Mouse (Mus musculus): ENCODE results near the gene Akap17b. TPM values are rescaled to one million over a fixed set of nuclear protein-coding genes. Genes with fewer than 3 reads are reported as not detected.
A peak's percentile ranks its signal among the peaks of the same experiment; 100 is the strongest.

Gene Akap17b
- polyA plus RNA-seq, 1 experiment, result 0.32 TPM

DNA sequence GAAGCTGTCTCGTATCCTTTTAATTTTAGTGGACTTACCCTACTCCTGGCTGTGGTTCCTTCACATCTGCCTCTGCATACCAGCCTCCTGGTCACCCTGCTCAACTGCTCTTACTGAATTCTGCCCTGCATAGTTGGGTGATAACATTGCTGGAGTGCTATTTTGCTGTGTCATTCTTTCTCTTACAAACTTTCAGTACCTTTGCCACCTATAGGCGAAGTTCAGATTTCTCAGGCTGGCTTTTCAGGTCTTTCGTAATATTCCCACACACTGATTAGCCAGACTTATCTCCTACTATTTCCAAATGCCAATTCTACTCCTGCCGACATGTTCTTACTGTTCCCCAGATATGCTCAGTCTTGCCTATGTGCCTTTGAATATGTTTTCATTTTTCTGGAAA, 41.2 kb downstream of the Akap17b start:
- Histone ChIP-seq H3K79me2 (ENCODE audit: control insufficient read depth, insufficient read depth) (no peaks in the 10 kb centered on the region), H3K27me3 (ENCODE audit: control insufficient read depth, insufficient read depth, insufficient read length) (no peaks in the 10 kb centered on the region), H3K36me3 (ENCODE audit: control insufficient read depth, insufficient read depth) (peaks cover 10% of the 10 kb centered on the region), H3ac (ENCODE audit: control insufficient read depth, insufficient read length) (no peak overlapping the region), H3K4me3 (no peak overlapping the region), H3K4me2 (ENCODE audit: low read depth) (no peak overlapping the region)
- TF ChIP-seq E2F4 (IDR thresholded peaks at IDR 0.05; ENCODE audit: insufficient read depth), result no peak
- no peak for TF ChIP-seq TCF3 (IDR thresholded peaks at IDR 0.05; ENCODE audit: insufficient read length, low read depth)
- TF ChIP-seq MAX (IDR thresholded peaks at IDR 0.05; ENCODE audit: low read depth), result no peak
- no peak for TF ChIP-seq CEBPB (IDR thresholded peaks at IDR 0.05; ENCODE audit: insufficient read depth, poor library complexity, severe bottlenecking)
- TF ChIP-seq MYOG (IDR thresholded peaks at IDR 0.05; ENCODE audit: control insufficient read depth in 1 of 3, insufficient read depth in 1 of 3, insufficient read length in 2 of 3, low read depth in 2 of 3), result no peak
- TF ChIP-seq MYOD1 (IDR thresholded peaks at IDR 0.05; ENCODE audit: control insufficient read depth in 1 of 3, insufficient read length in 2 of 3, low read depth in 2 of 3), result no peak
- no peak for TF ChIP-seq POLR2A (IDR thresholded peaks at IDR 0.05; ENCODE audit: insufficient read length, low read depth)
- TF ChIP-seq REST (IDR thresholded peaks at IDR 0.05; ENCODE audit: insufficient read depth, insufficient read length), result no peak
- no peak for TF ChIP-seq POLR2AphosphoS2 (IDR thresholded peaks at IDR 0.05; ENCODE audit: insufficient read length, low read depth)
- TF ChIP-seq SRF (IDR thresholded peaks at IDR 0.05; ENCODE audit: control insufficient read depth, insufficient read length, low read depth), result no peak
- no peak for TF ChIP-seq TCF12 (IDR thresholded peaks at IDR 0.05; ENCODE audit: insufficient read depth, poor library complexity, severe bottlenecking)
- no peak for TF ChIP-seq USF1 (IDR thresholded peaks at IDR 0.05; ENCODE audit: low read depth)

DNA sequence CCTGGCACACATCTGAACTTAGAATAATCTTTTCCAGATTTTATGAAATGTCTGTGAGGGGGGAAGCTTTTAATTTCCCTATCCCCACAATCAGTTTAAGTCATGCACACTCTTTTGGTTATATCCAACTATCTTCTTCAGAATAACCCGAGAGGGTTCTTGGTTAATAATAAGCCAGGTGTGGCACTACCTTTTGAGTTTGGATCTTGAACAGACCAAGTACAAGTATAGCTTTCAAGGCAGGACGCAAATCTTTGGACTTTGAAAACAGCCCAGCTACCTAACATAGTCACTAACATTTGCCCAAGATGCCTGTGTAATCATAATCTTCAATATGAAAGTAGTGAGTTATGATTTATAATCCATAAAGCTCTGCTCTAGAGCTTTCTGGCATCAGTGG, 42.3 kb downstream of the Akap17b start:
- no peak overlapping the region for H3K4me3 ChIP-seq
- no peak overlapping the region for H3ac ChIP-seq (ENCODE audit: control insufficient read depth, insufficient read length)
- peaks cover 10% of the 10 kb centered on the region for H3K36me3 ChIP-seq (ENCODE audit: control insufficient read depth, insufficient read depth)
- H3K27me3 ChIP-seq (ENCODE audit: control insufficient read depth, insufficient read depth, insufficient read length), result no peaks in the 10 kb centered on the region
- H3K79me2 ChIP-seq (ENCODE audit: control insufficient read depth, insufficient read depth), result no peaks in the 10 kb centered on the region
- TF ChIP-seq REST (IDR thresholded peaks at IDR 0.05; ENCODE audit: insufficient read depth, insufficient read length) (no peak), CEBPB (IDR thresholded peaks at IDR 0.05; ENCODE audit: insufficient read depth, poor library complexity, severe bottlenecking) (no peak), SRF (IDR thresholded peaks at IDR 0.05; ENCODE audit: control insufficient read depth, insufficient read length, low read depth) (no peak), MYOG (IDR thresholded peaks at IDR 0.05; ENCODE audit: control insufficient read depth in 1 of 3, insufficient read depth in 1 of 3, insufficient read length in 2 of 3, low read depth in 2 of 3) (no peak)
- no peak overlapping the region for H3K4me2 ChIP-seq (ENCODE audit: low read depth)

DNA sequence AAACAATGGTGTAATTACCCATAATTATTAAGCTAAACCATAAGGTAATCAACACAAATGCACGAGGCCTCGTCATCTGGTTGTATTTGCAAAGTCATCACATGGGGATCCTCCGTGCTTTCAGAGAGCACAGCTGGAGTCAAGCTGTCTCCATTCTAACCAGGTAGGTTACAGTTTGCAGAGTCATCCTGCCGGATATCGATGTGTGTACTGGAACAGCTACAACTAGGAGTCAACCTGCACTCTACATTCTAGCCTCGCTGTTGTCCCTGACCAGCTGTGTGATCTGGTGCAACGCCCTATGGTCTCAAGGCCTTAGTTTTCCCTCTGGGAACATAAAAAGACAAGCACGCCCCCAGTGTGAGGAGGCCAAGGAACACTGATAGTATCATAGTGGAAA, 45.1 kb downstream of the Akap17b start:
- Histone ChIP-seq H3ac (ENCODE audit: control insufficient read depth, insufficient read length) (no peak overlapping the region), H3K4me3 (no peak overlapping the region), H3K36me3 (ENCODE audit: control insufficient read depth, insufficient read depth) (peaks cover 6% of the 10 kb centered on the region), H3K27me3 (ENCODE audit: control insufficient read depth, insufficient read depth, insufficient read length) (no peaks in the 10 kb centered on the region), H3K4me2 (ENCODE audit: low read depth) (peak overlapping the region; percentile 20), H3K79me2 (ENCODE audit: control insufficient read depth, insufficient read depth) (no peaks in the 10 kb centered on the region)
- TF ChIP-seq REST (IDR thresholded peaks at IDR 0.05; ENCODE audit: insufficient read depth, insufficient read length) (no peak), E2F4 (IDR thresholded peaks at IDR 0.05; ENCODE audit: insufficient read depth) (no peak), CEBPB (IDR thresholded peaks at IDR 0.05; ENCODE audit: insufficient read depth, poor library complexity, severe bottlenecking) (no peak), TCF3 (IDR thresholded peaks at IDR 0.05; ENCODE audit: insufficient read length, low read depth) (no peak), TCF12 (IDR thresholded peaks at IDR 0.05; ENCODE audit: insufficient read depth, poor library complexity, severe bottlenecking) (no peak), USF1 (IDR thresholded peaks at IDR 0.05; ENCODE audit: low read depth) (no peak), MAX (IDR thresholded peaks at IDR 0.05; ENCODE audit: low read depth) (no peak), MYOG (IDR thresholded peaks at IDR 0.05; ENCODE audit: control insufficient read depth in 1 of 3, insufficient read depth in 1 of 3, insufficient read length in 2 of 3, low read depth in 2 of 3) (no peak)

DNA sequence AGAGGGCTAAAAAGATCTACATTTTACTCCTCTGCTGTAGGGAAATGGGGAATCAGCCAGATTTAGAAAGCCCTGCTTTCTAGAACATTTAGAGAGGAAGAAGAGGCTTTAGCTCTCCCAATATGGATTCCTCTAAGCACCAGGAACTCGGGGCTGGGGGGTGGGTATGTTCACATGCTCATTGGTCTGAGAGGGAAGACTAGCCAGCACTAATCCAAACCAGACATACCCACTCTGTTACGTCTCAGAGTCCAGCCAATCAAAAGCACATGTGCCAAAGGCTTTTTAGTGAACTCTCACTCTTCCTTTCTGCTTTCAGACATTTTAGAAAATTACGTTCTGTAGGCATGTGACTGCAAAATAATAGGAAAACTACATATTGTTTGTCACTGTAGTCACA, 45.5 kb downstream of the Akap17b start:
- no peaks in the 10 kb centered on the region for H3K27me3 ChIP-seq (ENCODE audit: control insufficient read depth, insufficient read depth, insufficient read length)
- peak overlapping the region; percentile 56 for H3K4me2 ChIP-seq (ENCODE audit: low read depth)
- no peaks in the 10 kb centered on the region for H3K79me2 ChIP-seq (ENCODE audit: control insufficient read depth, insufficient read depth)
- TF ChIP-seq MYOG (IDR thresholded peaks at IDR 0.05; ENCODE audit: control insufficient read depth in 1 of 3, insufficient read depth in 1 of 3, insufficient read length in 2 of 3, low read depth in 2 of 3), result no peak
- TF ChIP-seq MAX (IDR thresholded peaks at IDR 0.05; ENCODE audit: low read depth), result no peak
- TF ChIP-seq E2F4 (IDR thresholded peaks at IDR 0.05; ENCODE audit: insufficient read depth), result no peak
- TF ChIP-seq MYOD1 (IDR thresholded peaks at IDR 0.05; ENCODE audit: control insufficient read depth in 1 of 3, insufficient read length in 2 of 3, low read depth in 2 of 3), result no peak
- TF ChIP-seq CEBPB (IDR thresholded peaks at IDR 0.05; ENCODE audit: insufficient read depth, poor library complexity, severe bottlenecking), result no peak
- no peak for TF ChIP-seq TCF12 (IDR thresholded peaks at IDR 0.05; ENCODE audit: insufficient read depth, poor library complexity, severe bottlenecking)
- no peak for TF ChIP-seq REST (IDR thresholded peaks at IDR 0.05; ENCODE audit: insufficient read depth, insufficient read length)
- TF ChIP-seq USF1 (IDR thresholded peaks at IDR 0.05; ENCODE audit: low read depth), result no peak
- no peak for TF ChIP-seq POLR2AphosphoS2 (IDR thresholded peaks at IDR 0.05; ENCODE audit: insufficient read length, low read depth)
- no peak for TF ChIP-seq TCF3 (IDR thresholded peaks at IDR 0.05; ENCODE audit: insufficient read length, low read depth)
- peaks cover 2% of the 10 kb centered on the region for H3K36me3 ChIP-seq (ENCODE audit: control insufficient read depth, insufficient read depth)
- H3K4me3 ChIP-seq, result peak overlapping the region; percentile 63
- H3ac ChIP-seq (ENCODE audit: control insufficient read depth, insufficient read length), result no peak overlapping the region

DNA sequence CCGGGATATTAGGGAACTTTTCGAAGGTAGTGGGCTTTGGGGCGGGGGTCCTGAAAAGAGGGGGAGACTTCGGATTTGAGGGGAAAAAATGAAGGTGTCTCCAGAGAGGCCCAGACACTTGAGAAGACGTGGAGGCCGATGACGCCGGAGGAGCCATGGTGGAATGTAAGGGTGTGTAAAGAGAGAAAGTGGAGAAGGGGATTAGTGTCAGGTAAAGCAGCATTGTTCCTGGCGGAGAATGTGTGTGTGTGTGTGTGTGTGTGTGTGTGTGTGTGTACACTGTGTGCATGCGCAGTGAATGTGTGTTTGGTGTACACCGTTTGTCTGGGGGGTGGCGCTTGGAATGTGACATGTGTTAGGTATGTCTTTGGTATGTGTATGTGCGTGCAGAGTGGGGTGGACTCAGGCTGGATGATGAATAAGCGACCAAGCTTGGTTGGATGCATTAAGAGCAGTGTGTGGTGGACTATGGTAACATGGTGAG, 46.3 kb downstream of the Akap17b start:
- Histone ChIP-seq H3K4me3 (peak overlapping the region; percentile 63), H3K79me2 (ENCODE audit: control insufficient read depth, insufficient read depth) (no peaks in the 10 kb centered on the region), H3K36me3 (ENCODE audit: control insufficient read depth, insufficient read depth) (no peaks in the 10 kb centered on the region), H3K4me2 (ENCODE audit: low read depth) (peak overlapping the region; percentile 56), H3ac (ENCODE audit: control insufficient read depth, insufficient read length) (peak overlapping the region; percentile 17), H3K27me3 (ENCODE audit: control insufficient read depth, insufficient read depth, insufficient read length) (no peaks in the 10 kb centered on the region)
- TF ChIP-seq TCF3 (IDR thresholded peaks at IDR 0.05; ENCODE audit: insufficient read length, low read depth), result no peak
- no peak for TF ChIP-seq MYOG (IDR thresholded peaks at IDR 0.05; ENCODE audit: control insufficient read depth in 1 of 3, insufficient read depth in 1 of 3, insufficient read length in 2 of 3, low read depth in 2 of 3)
- no peak for TF ChIP-seq SRF (IDR thresholded peaks at IDR 0.05; ENCODE audit: control insufficient read depth, insufficient read length, low read depth)
- TF ChIP-seq MAX (IDR thresholded peaks at IDR 0.05; ENCODE audit: low read depth), result no peak
- no peak for TF ChIP-seq POLR2AphosphoS2 (IDR thresholded peaks at IDR 0.05; ENCODE audit: insufficient read length, low read depth)
- no peak for TF ChIP-seq TCF12 (IDR thresholded peaks at IDR 0.05; ENCODE audit: insufficient read depth, poor library complexity, severe bottlenecking)
- no peak for TF ChIP-seq REST (IDR thresholded peaks at IDR 0.05; ENCODE audit: insufficient read depth, insufficient read length)
- no peak for TF ChIP-seq MYOD1 (IDR thresholded peaks at IDR 0.05; ENCODE audit: control insufficient read depth in 1 of 3, insufficient read length in 2 of 3, low read depth in 2 of 3)
- TF ChIP-seq POLR2A (IDR thresholded peaks at IDR 0.05; ENCODE audit: insufficient read length, low read depth), result no peak
- no peak for TF ChIP-seq CEBPB (IDR thresholded peaks at IDR 0.05; ENCODE audit: insufficient read depth, poor library complexity, severe bottlenecking)
- no peak for TF ChIP-seq E2F4 (IDR thresholded peaks at IDR 0.05; ENCODE audit: insufficient read depth)
- no peak for TF ChIP-seq USF1 (IDR thresholded peaks at IDR 0.05; ENCODE audit: low read depth)
